8 mouse cellular contexts compared by ENCODE assay signal in genomic region chr2:3712369-3713042, GRCm38 (mm10).
A peak's percentile ranks its signal among the peaks of the same experiment; 100 is the strongest.
DNase-seq lines count a peak whose midpoint lies in the region; ATAC-seq and TF ChIP-seq lines count a peak whose summit lies in the region.

No protein-coding gene starts in this region.

- H3K4me1 ChIP-seq in hindbrain, embryonic 10.5 days (replicated peaks) = peaks cover 44% of the 10 kb centered on the region
- no peaks in the 10 kb centered on the region for H3K4me1 ChIP-seq in hindbrain, embryonic 11.5 days (replicated peaks; ENCODE audit: control insufficient read depth, insufficient read depth, low read length)
- H3K4me1 ChIP-seq in brown adipose tissue, adult 24 weeks (ENCODE audit: control insufficient read depth, insufficient read depth, insufficient read length, low read length) = peaks cover 3% of the 10 kb centered on the region; the same call in 1 of the 2 replicates
- H3K4me1 ChIP-seq in liver, embryonic 12.5 days = peaks cover 47% of the 10 kb centered on the region

- no peak for TF ChIP-seq CTCF in C2C12 (IDR thresholded peaks at IDR 0.05; ENCODE audit: control insufficient read depth, insufficient read depth, insufficient read length)

- H3K36me3 ChIP-seq in hindbrain, embryonic 10.5 days = no peaks in the 10 kb centered on the region
- no peaks in the 10 kb centered on the region for H3K36me3 ChIP-seq in hindbrain, embryonic 11.5 days (ENCODE audit: control insufficient read depth, insufficient read depth, low read length)
- H3K36me3 ChIP-seq in C2C12 (ENCODE audit: control insufficient read depth, insufficient read depth) = no peaks in the 10 kb centered on the region
- no peaks in the 10 kb centered on the region for H3K36me3 ChIP-seq in liver, embryonic 12.5 days

- no peak overlapping the region for H3K4me3 ChIP-seq in hindbrain, embryonic 10.5 days
- H3K4me3 ChIP-seq in hindbrain, embryonic 11.5 days (ENCODE audit: low read depth, low read length) = no peak overlapping the region
- H3K4me3 ChIP-seq in C2C12 (ENCODE audit: insufficient read depth, poor library complexity, severe bottlenecking) = no peak overlapping the region
- H3K4me3 ChIP-seq in brown adipose tissue, adult 24 weeks (ENCODE audit: insufficient read depth, low read depth, low read length) = no peak overlapping the region
- H3K4me3 ChIP-seq in liver, embryonic 12.5 days = 0 out of 2 replicates have a peak overlapping the region, but pooled peaks have one; percentile 73

- H3K9me3 ChIP-seq in hindbrain, embryonic 10.5 days = no peaks in the 10 kb centered on the region
- H3K9me3 ChIP-seq in hindbrain, embryonic 11.5 days (ENCODE audit: control insufficient read depth, low read length) = no peaks in the 10 kb centered on the region
- H3K9me3 ChIP-seq in liver, embryonic 12.5 days (replicated peaks) = no peaks in the 10 kb centered on the region

- no peak overlapping the region for H3K9ac ChIP-seq in hindbrain, embryonic 11.5 days (ENCODE audit: low read depth, low read length)
- no peak overlapping the region for H3K9ac ChIP-seq in liver, embryonic 12.5 days

- H3K27me3 ChIP-seq in hindbrain, embryonic 10.5 days (ENCODE audit: insufficient read depth, poor library complexity, severe bottlenecking) = no peaks in the 10 kb centered on the region
- H3K27me3 ChIP-seq in hindbrain, embryonic 11.5 days (ENCODE audit: control insufficient read depth, insufficient read depth, low read length) = no peaks in the 10 kb centered on the region
- no peaks in the 10 kb centered on the region for H3K27me3 ChIP-seq in C2C12 (ENCODE audit: control insufficient read depth, insufficient read depth, insufficient read length)
- no peaks in the 10 kb centered on the region; the same call in 1 of the 2 replicates for H3K27me3 ChIP-seq in liver, embryonic 12.5 days (replicated peaks)

- peaks cover 32% of the 10 kb centered on the region for H3K79me3 ChIP-seq in C2C12 (ENCODE audit: low read depth)

- WGBS in hindbrain, embryonic 10.5 days = 80% methylated on average over 3 of the region's 3 CpGs
- 75% methylated on average over 3 of the region's 3 CpGs for WGBS in hindbrain, embryonic 11.5 days
- 65% methylated on average over 3 of the region's 3 CpGs for WGBS in liver, embryonic 12.5 days (ENCODE audit: insufficient replicate concordance)

- H3ac ChIP-seq in C2C12 (ENCODE audit: control insufficient read depth, insufficient read length, low read depth) = no peak overlapping the region

- DNase-seq in hindbrain, embryonic 10.5 days (ENCODE audit: low spot score) = no peak
- no peak for DNase-seq in hindbrain, embryonic 11.5 days (ENCODE audit: low spot score)
- no peak for DNase-seq in right cerebral cortex, adult 18-20 months
- no peak for DNase-seq in heart, adult 9 months (ENCODE audit: low spot score in 2 of 2)

- peak overlapping the region; percentile 98; the same call in 1 of the 2 replicates for H3K27ac ChIP-seq in hindbrain, embryonic 10.5 days
- H3K27ac ChIP-seq in hindbrain, embryonic 11.5 days (ENCODE audit: low read depth, low read length) = no peak overlapping the region
- 0 out of 2 replicates have a peak overlapping the region, but pooled peaks have one; percentile 34 for H3K27ac ChIP-seq in brown adipose tissue, adult 24 weeks (replicated peaks; ENCODE audit: low read depth, low read length)
- H3K27ac ChIP-seq in liver, embryonic 12.5 days = peak overlapping the region; percentile 31; the same call in 1 of the 2 replicates

- ATAC-seq in hindbrain, embryonic 11.5 days (ENCODE audit: low FRiP score) = no peak; the same call in 1 of the 2 replicates
- ATAC-seq in liver, embryonic 12.5 days = no peak
- no peak for ATAC-seq in megakaryocyte-erythroid progenitor cell, adult 5-6 weeks (replicated peaks; ENCODE audit: low FRiP score, low TSS enrichment, poor library complexity, severe bottlenecking)

- H3K79me2 ChIP-seq in C2C12 (ENCODE audit: control insufficient read depth, insufficient read depth) = peaks cover 41% of the 10 kb centered on the region

- H3K4me2 ChIP-seq in hindbrain, embryonic 11.5 days (replicated peaks; ENCODE audit: low read depth, low read length) = no peak overlapping the region
- peak overlapping the region; percentile 99 for H3K4me2 ChIP-seq in liver, embryonic 12.5 days

TF ChIP-seq in C2C12, 6 proteins besides CTCF, POLR2A, EP300 and RAD21:
- TF ChIP-seq CEBPB (IDR thresholded peaks at IDR 0.05; ENCODE audit: low read depth) (peak; percentile 20), FOSL1 (IDR thresholded peaks at IDR 0.05; ENCODE audit: insufficient read depth, low read length, poor library complexity, severe bottlenecking) (peak; percentile 4), USF1 (IDR thresholded peaks at IDR 0.05; ENCODE audit: low read depth) (peak; percentile 25), MYOD1 (IDR thresholded peaks at IDR 0.05; ENCODE audit: control insufficient read depth, insufficient read length, low read depth) (no peak)
